8 mouse cellular contexts compared by ENCODE assay signal in genomic region chr16:38712105-38712504, GRCm38 (mm10). TPM values are rescaled to one million over a fixed set of nuclear protein-coding genes. Genes with fewer than 3 reads are reported as not detected.
DNase-seq lines count a peak whose midpoint lies in the region; ATAC-seq and TF ChIP-seq lines count a peak whose summit lies in the region.

No protein-coding gene starts in this region.

- dilution Hi-C loops in CH12.LX (cut with MboI; ENCODE audit: extremely low pct_ligation_motif_present, extremely low pct_unique_long_range_greater_than_20kb, low sequenced_read_pairs): no loop called here

- TF ChIP-seq CTCF in gastrocnemius, adult 2 months (IDR thresholded peaks at IDR 0.05): no peak
- no peak for TF ChIP-seq CTCF in CH12.LX (conservative IDR thresholded peaks at IDR 0.05 in 1 of 2, IDR thresholded peaks at IDR 0.05 in 1 of 2; ENCODE audit: low read depth in 2 of 2, low read length in 2 of 2)

- H3K27me3 ChIP-seq in CH12.LX (replicated peaks): peaks cover 23% of the 10 kb centered on the region
- H3K27me3 ChIP-seq in forebrain, embryonic 14.5 days (replicated peaks; ENCODE audit: control insufficient read depth, insufficient read depth, low read length): no peaks in the 10 kb centered on the region
- H3K27me3 ChIP-seq in liver, embryonic 13.5 days: peaks cover 67% of the 10 kb centered on the region

- H3K9ac ChIP-seq in CH12.LX (ENCODE audit: insufficient read depth, low read depth): no peak overlapping the region; the same call in 1 of the 2 replicates
- peak overlapping the region; percentile 78 for H3K9ac ChIP-seq in forebrain, embryonic 14.5 days (ENCODE audit: low read length)
- peak overlapping the region; percentile 67 for H3K9ac ChIP-seq in liver, embryonic 13.5 days

- intact Hi-C loops in gastrocnemius, adult 2 months (cut with DNase I): no loop called here
- intact Hi-C loops in gastrocnemius, postnatal 14 days (cut with DNase I; ENCODE audit: low total_unique reads): no loop called here

- H3K9me3 ChIP-seq in CH12.LX (replicated peaks; ENCODE audit: low read length): peaks cover 9% of the 10 kb centered on the region
- no peaks in the 10 kb centered on the region for H3K9me3 ChIP-seq in forebrain, embryonic 14.5 days (replicated peaks; ENCODE audit: control insufficient read depth, low read length)
- H3K9me3 ChIP-seq in liver, embryonic 13.5 days (replicated peaks): no peaks in the 10 kb centered on the region

- in situ Hi-C loops in CH12.LX (cut with MboI; ENCODE audit: low pct_ligation_motif_present, low pct_unique_long_range_greater_than_20kb, low sequenced_read_pairs): loop anchor here (25.0 kb wide), 1 partner anchor 375 kb away; the partner anchor contains the start of genes Cox17, Gm21987 and Maats1

- no peak; the same call in 1 of the 2 replicates for ATAC-seq in forebrain, embryonic 14.5 days
- ATAC-seq in liver, embryonic 13.5 days (ENCODE audit: low read depth): no peak

- DNase-seq in gastrocnemius, adult 2 months: peak; percentile 21
- DNase-seq in gastrocnemius, postnatal 14 days: no peak
- DNase-seq in CH12.LX (ENCODE audit: extremely low read depth): no peak
- DNase-seq in forebrain, embryonic 14.5 days (ENCODE audit: low spot score): no peak
- DNase-seq in liver, embryonic 13.5 days: no peak
- DNase-seq in retina, postnatal 1 day: peak; percentile 55
- DNase-seq in cerebellum, postnatal 36 days: no peak
- DNase-seq in urinary bladder, postnatal 25 days (ENCODE audit: low spot score): no peak

- H3K36me3 ChIP-seq in CH12.LX (replicated peaks in 1 of 2; ENCODE audit: control insufficient read depth in 1 of 2, insufficient read depth in 1 of 2, low read length in 1 of 2): no peaks in the 10 kb centered on the region
- no peaks in the 10 kb centered on the region for H3K36me3 ChIP-seq in forebrain, embryonic 14.5 days (ENCODE audit: control insufficient read depth, insufficient read depth, low read length)
- H3K36me3 ChIP-seq in liver, embryonic 13.5 days: no peaks in the 10 kb centered on the region

- 10% methylated on average over 12 of the region's 12 CpGs for WGBS in forebrain, embryonic 14.5 days
- 7% methylated on average over 12 of the region's 12 CpGs for WGBS in liver, embryonic 13.5 days (ENCODE audit: insufficient replicate concordance)

- TF ChIP-seq EP300 in CH12.LX (IDR thresholded peaks at IDR 0.05; ENCODE audit: low read length): no peak

- H3K4me2 ChIP-seq in CH12.LX (ENCODE audit: insufficient read depth, low read depth, poor library complexity, severe bottlenecking): peak overlapping the region; percentile 83
- peak overlapping the region; percentile 79 for H3K4me2 ChIP-seq in forebrain, embryonic 14.5 days (ENCODE audit: low read length)
- peak overlapping the region; percentile 80 for H3K4me2 ChIP-seq in liver, embryonic 13.5 days

- H3K4me3 ChIP-seq in gastrocnemius, adult 2 months: peak overlapping the region; percentile 90
- H3K4me3 ChIP-seq in CH12.LX (replicated peaks in 1 of 3; ENCODE audit: low read depth in 2 of 3, low read length in 2 of 3, poor library complexity in 1 of 3): no peak overlapping the region
- H3K4me3 ChIP-seq in forebrain, embryonic 14.5 days (ENCODE audit: low read depth, low read length): peak overlapping the region; percentile 61
- peak overlapping the region; percentile 63 for H3K4me3 ChIP-seq in liver, embryonic 13.5 days (replicated peaks)

- TF ChIP-seq POLR2A in CH12.LX (IDR thresholded peaks at IDR 0.05; ENCODE audit: low read depth, low read length): no peak

- TF ChIP-seq RAD21 in CH12.LX (IDR thresholded peaks at IDR 0.05; ENCODE audit: low read depth, low read length): no peak

- no peaks in the 10 kb centered on the region for H3K79me2 ChIP-seq in CH12.LX (replicated peaks; ENCODE audit: control insufficient read depth, extremely low read depth, insufficient read depth, poor library complexity, severe bottlenecking)

- H3K27ac ChIP-seq in gastrocnemius, adult 2 months: peak overlapping the region; percentile 97
- no peak overlapping the region for H3K27ac ChIP-seq in CH12.LX (ENCODE audit: insufficient read depth, low read depth)
- no peak overlapping the region for H3K27ac ChIP-seq in forebrain, embryonic 14.5 days (ENCODE audit: low read depth, low read length)
- H3K27ac ChIP-seq in liver, embryonic 13.5 days: 0 out of 2 replicates have a peak overlapping the region, but pooled peaks have one; percentile 61

- peaks cover 23 to 55% of the 10 kb centered on the region in 2 experiments for H3K4me1 ChIP-seq in CH12.LX (ENCODE audit: control insufficient read depth in 1 of 2, insufficient read depth in 2 of 2)
- H3K4me1 ChIP-seq in forebrain, embryonic 14.5 days (ENCODE audit: control insufficient read depth, insufficient read depth, low read length): no peaks in the 10 kb centered on the region
- H3K4me1 ChIP-seq in liver, embryonic 13.5 days (replicated peaks): peaks cover 19% of the 10 kb centered on the region; the same call in 1 of the 2 replicates

TF ChIP-seq in CH12.LX, 34 proteins besides CTCF, POLR2A, EP300 and RAD21:
- TF ChIP-seq USF1 (IDR thresholded peaks at IDR 0.05; ENCODE audit: low read depth, low read length) (no peak), ZMIZ1 (IDR thresholded peaks at IDR 0.05; ENCODE audit: low read depth, low read length) (no peak), MAFK (IDR thresholded peaks at IDR 0.05; ENCODE audit: insufficient replicate concordance, low read length) (no peak), KAT2A (IDR thresholded peaks at IDR 0.05; ENCODE audit: insufficient replicate concordance, low read length) (no peak), GABPA (IDR thresholded peaks at IDR 0.05; ENCODE audit: insufficient replicate concordance, low read depth, low read length) (no peak), MAX (IDR thresholded peaks at IDR 0.05; ENCODE audit: low read length) (no peak), MYC (IDR thresholded peaks at IDR 0.05; ENCODE audit: low read depth, low read length) (no peak), ZKSCAN1 (IDR thresholded peaks at IDR 0.05; ENCODE audit: borderline replicate concordance, low read depth, low read length) (no peak), JUN (IDR thresholded peaks at IDR 0.05; ENCODE audit: insufficient read depth, low read depth, low read length) (no peak), MEF2A (IDR thresholded peaks at IDR 0.05; ENCODE audit: borderline replicate concordance, low read depth, low read length) (no peak), ZNF384 (IDR thresholded peaks at IDR 0.05; ENCODE audit: low read depth, low read length) (peak; percentile 82), MXI1 (IDR thresholded peaks at IDR 0.05; ENCODE audit: low read depth, low read length) (no peak), TCF12 (IDR thresholded peaks at IDR 0.05; ENCODE audit: low read depth, low read length) (no peak), SIN3A (IDR thresholded peaks at IDR 0.05; ENCODE audit: low read length) (no peak; the same call in 1 of the 2 replicates), TBP (conservative IDR thresholded peaks at IDR 0.05; ENCODE audit: low read depth, low read length) (no peak), BHLHE40 (IDR thresholded peaks at IDR 0.05; ENCODE audit: low read depth, low read length) (0 out of 2 replicates have a peak, but pooled peaks have one; percentile 2)

RNA-seq across cellular contexts. Expression of gene Arhgap31, which starts 1.0 kb away (rescaled TPM):
- total RNA-seq in gastrocnemius, adult 2 months (2021): 10 to 100 TPM; 11.9 to 18.6 TPM
- 10 to 100 TPM; 20.8 to 22.6 TPM for total RNA-seq in gastrocnemius, postnatal 14 days (2021)
- total RNA-seq in CH12.LX (2012; rRNA removed): 1.1 and 2.0 TPM in 2 replicates
- 0.05 and 0.15 TPM in 2 replicates for total RNA-seq in CH12.LX (2014; rRNA removed)
- polyA plus RNA-seq in CH12.LX (2012; ENCODE audit: insufficient read length, low read depth): 0.61 and 0.76 TPM in 2 replicates
- polyA plus RNA-seq in forebrain, embryonic 14.5 days (2014; fragmentation: Nextera tagmentation; extraction: Ambion mirVana): 2.5 and 3.6 TPM in 2 replicates
- 1.2 and 1.6 TPM in 2 replicates for polyA plus RNA-seq in liver, embryonic 13.5 days (2015; fragmentation: Nextera tagmentation; extraction: Ambion mirVana)

RNA-seq across cellular contexts. Expression of gene B4galt4, which starts 30.0 kb away (rescaled TPM):
- total RNA-seq in gastrocnemius, adult 2 months (2021): 1 to 10 TPM; 3.3 to 7.0 TPM
- 1 to 10 TPM; 3.6 to 5.7 TPM for total RNA-seq in gastrocnemius, postnatal 14 days (2021)
- not detected in 2 replicates for total RNA-seq in CH12.LX (2012; rRNA removed)
- total RNA-seq in CH12.LX (2014; rRNA removed): not detected in 2 replicates
- not detected in 2 replicates for polyA plus RNA-seq in CH12.LX (2012; ENCODE audit: insufficient read length, low read depth)
- polyA plus RNA-seq in forebrain, embryonic 14.5 days (2014; fragmentation: Nextera tagmentation; extraction: Ambion mirVana): 29.5 and 31.7 TPM in 2 replicates
- 3.6 and 4.1 TPM in 2 replicates for polyA plus RNA-seq in liver, embryonic 13.5 days (2015; fragmentation: Nextera tagmentation; extraction: Ambion mirVana)

Comparison
In these comparisons a context has a peak if more than half of its experiments do, and no peak if none do; other contexts are left out.
1. DNase-seq: peak in gastrocnemius, adult 2 months (single experiment) and retina, postnatal 1 day (single experiment); none in gastrocnemius, postnatal 14 days (single experiment), CH12.LX (single experiment), forebrain, embryonic 14.5 days (single experiment), liver, embryonic 13.5 days (single experiment), cerebellum, postnatal 36 days (0 of 2) and urinary bladder, postnatal 25 days (single experiment).
2. H3K27ac ChIP-seq: peak in gastrocnemius, adult 2 months (single experiment) and liver, embryonic 13.5 days (single experiment); none in CH12.LX (single experiment) and forebrain, embryonic 14.5 days (single experiment).
3. H3K4me3 ChIP-seq: peak in gastrocnemius, adult 2 months (single experiment), forebrain, embryonic 14.5 days (single experiment) and liver, embryonic 13.5 days (single experiment); none in CH12.LX (0 of 3).
4. RNA of gene Arhgap31, which starts 1.0 kb away (total RNA-seq): 20.8 to 22.6 TPM in gastrocnemius, postnatal 14 days and 11.9 to 18.6 TPM in gastrocnemius, adult 2 months; 0.05 to 2.0 TPM in CH12.LX; every median in the first group is over 4 times any median in the second.
5. RNA of gene B4galt4, which starts 30.0 kb away (total RNA-seq): 3.3 to 7.0 TPM in gastrocnemius, adult 2 months and 3.6 to 5.7 TPM in gastrocnemius, postnatal 14 days; not detected in CH12.LX; every median in the first group is over 4 times any median in the second.
6. Peak in every context shown above with its lines, with median percentiles within 50 percentile points of each other: H3K4me2 ChIP-seq.